Mouse (Mus musculus): ENCODE results near the gene Shkbp1.

Shkbp1 gene

DNA sequence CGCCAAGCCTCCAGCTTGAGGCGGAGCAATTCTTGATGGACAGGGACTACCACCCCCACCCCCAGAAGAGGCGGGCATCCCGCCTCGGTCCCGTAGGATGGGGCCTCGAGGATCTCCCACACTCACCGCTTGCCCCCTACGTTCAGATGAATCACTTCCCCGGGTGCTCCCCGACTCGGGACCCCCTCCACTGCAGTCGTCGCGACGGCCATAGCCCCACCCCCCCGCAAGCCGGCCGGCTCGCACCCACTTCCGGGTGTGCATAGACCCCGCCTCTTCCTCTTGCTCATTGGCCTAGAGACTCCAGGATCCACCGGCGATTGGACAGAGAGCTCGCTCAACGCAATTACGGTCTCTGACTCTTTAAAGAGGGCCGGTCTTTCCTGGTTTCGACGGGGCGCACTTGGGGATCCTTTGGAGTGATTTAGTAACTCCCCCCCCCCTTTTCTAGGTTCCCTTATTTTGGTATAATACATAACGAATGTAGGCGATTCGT lies at the start of gene Shkbp1:
Shkbp1 (minus strand) TSS at position 275 of the 496 bp plus-strand sequence.
- DNase-seq (ENCODE audit: low spot score): no peak

DNA sequence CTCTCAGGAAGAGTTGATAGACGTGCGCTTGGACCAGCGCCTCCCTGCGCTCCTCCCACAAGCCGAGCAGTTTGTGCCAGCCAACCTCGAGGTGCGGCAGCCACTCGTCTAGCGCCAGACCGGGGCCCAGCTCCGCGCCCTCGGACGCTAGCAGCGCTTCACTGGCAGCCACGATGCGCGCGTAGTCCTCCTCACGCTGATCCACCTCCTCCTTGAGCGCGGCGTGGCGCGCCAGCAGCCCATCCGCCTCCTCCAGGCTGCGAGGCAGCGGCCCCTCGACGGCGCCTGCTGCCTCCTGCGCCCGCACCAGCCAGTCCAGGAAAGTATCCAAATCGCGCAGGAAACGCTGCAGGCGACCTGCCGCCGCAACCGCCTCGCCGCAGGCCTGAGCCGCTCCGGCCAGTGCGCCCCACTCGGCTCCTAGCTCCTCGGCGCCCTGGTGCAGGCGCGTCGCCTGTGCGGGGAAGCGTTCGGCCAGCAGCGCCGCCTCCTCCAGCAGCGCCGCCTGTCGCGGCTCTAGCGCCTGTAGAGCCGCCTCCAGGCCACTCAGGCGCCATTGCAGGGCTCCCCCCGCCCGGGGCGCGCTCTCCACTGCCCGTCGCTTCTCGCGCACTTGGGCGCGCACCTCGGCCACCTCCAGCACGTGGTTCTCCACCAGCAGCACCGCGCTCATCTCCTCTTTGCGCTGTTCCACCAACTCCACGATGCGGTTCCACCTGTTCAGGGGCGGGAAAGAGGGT lies 48.6 kb upstream of the Shkbp1 start:
- no peak for DNase-seq (ENCODE audit: low spot score)

DNA sequence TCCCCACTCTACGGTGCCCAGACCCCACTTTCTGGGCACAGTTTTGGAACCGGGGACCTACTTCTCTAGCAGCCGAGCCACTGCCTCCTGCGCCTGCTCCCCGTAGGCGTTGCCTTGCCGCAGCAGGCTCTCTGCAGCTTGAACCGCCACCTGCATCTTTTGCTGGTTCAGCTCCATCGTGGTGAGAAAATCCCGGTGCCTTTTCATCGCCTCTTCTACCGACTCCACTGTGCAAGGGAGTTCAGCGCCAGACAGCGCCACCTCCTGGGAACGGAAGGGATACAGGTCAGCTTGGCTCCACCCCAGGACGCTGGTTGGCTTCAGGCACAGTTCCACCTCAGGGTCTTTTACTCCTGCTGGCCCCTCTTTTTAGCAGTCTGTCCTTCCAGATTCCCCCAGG lies 46.9 kb upstream of the Shkbp1 start:
- DNase-seq (ENCODE audit: low spot score): peak; percentile 13

DNA sequence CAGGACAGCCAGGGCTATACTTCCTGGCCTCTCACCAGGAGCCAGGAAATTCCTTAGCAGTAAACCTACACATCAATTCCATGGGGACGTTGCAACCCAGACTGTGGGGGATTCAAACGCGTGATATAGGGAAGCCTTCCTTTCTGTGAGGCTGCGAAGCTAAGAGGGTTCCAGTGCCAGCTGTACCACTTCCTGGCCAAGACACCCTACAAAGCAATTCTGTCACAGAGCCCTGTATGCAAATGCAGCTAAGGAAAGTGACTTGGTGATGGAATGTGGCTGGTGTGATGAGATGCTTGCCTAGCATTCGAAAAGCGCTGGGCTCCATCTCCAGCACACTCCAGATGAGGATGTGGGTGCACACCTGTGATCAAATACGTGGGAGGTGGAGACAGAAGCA lies 44.7 kb upstream of the Shkbp1 start:
- DNase-seq (ENCODE audit: low spot score): no peak

DNA sequence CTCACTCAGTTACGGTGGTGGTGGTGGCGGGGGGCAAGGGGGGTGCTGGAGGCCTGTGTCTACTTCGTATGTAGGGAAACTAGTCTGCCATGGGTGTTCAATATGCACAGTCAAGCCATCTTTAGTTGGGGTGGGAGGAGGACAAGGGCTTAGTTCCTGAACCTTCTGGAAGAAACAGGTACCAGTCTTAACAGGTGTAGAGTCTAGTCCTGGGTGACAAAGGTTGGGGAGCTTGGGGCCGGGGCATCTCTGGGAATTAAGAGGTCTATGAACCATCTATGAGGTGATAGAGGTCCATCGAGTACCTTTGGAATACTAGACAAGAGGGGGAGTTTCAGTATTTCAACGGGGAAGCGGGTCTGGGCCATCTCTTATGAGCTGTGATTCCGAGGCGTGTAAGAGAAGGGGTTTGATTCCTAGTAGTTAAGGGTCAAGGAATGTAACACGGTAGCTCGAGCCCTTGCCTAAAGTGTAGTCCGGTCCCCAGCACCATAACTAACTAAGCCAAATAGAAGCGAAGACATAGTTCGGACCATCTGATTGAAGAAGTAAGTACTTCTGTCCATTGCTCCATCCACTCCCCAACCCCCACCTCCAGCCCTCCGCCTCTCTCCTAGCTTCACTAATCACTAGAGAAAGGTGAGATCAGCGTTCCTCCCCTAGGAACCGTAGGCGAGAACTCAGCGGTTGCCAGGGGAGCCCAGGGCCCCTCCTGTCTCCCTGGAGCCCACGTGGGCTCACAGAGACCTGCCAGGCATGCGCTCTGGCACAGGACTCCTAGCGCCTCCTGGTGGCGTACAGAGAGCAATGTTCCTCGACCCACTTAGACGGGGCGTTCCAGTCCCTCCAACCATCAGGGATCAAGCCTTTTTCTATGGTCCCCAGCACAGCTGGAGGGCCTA lies 41.5 kb upstream of the Shkbp1 start:
- DNase-seq (ENCODE audit: low spot score): no peak

DNA sequence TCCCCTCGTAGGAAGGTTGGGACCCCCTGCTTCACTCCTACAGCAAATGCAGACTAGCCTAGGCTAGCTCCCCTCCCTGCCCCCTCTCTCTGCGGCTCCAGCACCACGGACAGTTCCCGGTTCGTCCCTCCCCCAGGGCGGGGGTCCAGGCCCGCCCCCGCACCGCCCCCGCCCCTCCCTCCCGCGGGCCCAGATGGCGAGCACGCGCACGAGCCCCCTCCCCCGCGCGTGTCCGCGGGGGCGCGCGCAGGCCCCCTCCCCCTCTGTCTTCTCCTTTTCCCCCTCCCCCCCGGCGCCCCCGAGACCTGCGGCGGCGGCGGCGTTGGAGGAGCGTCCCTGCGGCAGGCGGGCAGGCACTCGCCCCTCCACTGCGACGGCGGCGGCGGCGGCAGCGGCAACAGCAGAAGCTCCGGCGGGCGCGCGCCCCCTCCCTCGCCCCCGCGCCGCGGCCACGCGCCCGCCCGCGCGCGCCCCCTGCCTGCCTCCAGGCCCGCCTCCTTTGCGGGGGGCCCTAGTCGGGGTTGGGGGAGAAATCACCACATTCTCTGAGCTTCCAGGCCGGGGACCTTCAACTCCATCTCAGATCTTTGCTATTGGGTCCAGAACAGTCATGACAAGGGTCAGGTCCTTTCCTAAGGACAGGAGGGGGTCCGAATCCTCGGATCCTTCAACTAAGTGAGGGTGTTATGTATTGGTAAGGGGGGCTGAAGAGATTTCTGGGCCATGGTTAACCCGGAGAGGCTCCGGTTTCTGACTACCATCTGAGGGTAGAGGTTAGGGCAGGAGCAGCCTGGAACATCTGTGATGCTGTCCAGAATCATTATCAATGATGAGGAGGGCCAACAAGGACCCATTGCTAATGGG lies 40.6 kb upstream of the Shkbp1 start:
- peak; percentile 27 for DNase-seq (ENCODE audit: low spot score)

DNA sequence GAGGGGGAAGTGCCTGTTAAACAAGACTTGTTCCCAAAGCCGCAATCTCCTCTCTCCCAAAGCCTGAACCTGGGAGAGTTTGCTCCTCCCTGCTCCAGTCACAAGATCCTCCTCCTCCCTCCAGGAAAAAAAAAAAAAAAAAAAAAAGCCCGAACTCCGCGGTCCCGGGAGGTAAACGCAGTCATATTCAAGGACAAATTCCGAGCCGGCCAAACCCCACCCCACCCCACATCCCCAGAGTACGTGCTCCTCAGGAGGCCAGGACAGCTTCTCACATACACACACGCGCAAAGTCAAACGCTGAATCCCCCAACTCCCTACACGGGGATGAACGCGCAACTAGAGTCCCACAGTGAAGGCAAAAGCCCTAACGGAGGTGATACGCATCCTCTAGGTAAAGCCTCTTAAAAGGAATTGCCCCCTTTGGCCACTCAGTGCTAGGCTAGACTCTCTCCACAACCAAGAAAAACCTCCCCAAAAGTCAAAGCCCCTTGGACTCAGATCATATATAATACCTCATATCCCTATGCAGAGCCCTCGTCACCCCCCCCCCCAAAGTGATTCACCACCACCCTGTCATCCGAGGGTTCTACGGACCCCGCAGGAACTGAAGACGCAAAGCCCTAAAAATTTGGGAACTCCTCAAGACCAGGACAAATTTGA lies 39.8 kb upstream of the Shkbp1 start:
- DNase-seq (ENCODE audit: low spot score): no peak

DNA sequence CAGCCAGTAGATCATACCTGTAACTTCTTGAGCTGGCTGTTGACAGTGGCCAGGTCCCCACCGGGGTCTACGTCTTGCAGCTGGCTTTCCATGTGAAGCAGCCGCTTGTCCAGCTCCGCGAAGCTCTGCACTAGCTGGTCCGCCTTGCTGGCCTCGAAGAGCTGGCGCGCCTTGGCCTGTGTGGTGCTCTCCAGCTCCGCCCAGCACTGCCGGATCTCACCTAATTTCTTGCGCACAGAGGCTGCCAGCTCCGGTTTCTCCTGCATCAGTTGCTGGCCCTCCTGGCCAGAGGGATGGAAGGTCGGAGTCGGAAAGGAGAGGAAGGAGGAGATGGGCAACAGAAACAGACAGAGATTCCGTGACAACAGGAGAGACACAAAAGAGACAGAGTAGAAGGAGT lies 35.6 kb upstream of the Shkbp1 start:
- DNase-seq (ENCODE audit: low spot score): no peak

DNA sequence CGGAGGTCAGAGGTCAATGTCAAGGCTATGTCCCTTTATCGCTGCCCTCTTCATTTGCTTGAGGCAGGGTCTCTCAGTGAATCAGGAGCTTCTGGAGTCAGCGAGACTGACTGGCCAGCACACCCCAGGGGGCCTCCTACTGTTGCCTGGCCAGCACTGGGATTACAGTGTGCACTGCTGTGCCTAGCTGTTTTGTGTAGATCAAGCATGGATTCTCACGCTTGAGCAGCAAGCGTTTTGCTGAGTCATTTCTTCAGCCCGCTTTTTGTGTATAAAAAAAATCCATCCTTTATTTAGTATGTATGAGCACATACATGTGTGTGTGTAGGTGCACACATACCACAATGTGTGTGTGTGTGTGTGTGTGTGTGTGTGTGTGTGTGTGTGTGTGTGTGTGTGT lies 33.4 kb upstream of the Shkbp1 start:
- no peak for DNase-seq (ENCODE audit: low spot score)

DNA sequence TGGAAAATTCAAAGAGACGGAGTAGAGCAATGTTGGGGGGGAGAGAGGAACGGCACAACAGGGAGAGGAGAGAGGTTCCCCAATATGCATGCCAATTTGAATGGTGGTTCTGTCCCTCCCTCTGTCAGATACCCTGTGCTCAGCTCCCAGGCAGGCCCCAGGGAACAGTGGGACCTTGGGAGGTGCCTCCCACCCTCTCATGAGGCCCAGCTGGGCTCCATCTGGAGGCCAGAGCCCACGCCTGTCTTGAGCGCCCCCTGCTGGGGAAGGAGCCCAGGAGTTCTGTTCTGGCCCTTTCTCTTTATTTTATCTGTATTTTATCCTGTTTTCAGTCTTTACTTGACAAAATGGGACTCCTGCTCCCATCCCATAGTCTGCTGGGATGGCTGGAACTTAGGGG lies 28.9 kb upstream of the Shkbp1 start:
- no peak for DNase-seq (ENCODE audit: low spot score)

DNA sequence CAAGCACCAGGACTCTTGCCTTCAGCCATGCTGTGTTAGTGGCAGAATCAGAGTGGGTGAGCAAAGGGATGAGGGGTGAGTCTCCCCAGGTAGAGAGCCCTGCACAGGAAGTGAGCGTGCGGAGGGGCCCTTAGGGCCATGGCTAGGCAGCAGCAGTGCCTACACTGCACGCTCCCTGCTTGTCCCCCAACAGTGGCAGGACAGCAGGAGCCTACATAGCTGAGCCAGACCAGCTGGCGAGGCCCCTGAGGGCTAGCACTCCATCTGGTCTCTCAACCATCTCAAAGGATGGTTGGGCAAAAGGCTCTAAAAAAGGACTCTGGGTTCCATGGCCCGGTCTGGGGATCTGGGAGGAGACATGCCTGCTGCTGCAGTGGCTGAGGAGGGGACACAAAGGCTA lies 28.3 kb upstream of the Shkbp1 start:
- no peak for DNase-seq (ENCODE audit: low spot score)

DNA sequence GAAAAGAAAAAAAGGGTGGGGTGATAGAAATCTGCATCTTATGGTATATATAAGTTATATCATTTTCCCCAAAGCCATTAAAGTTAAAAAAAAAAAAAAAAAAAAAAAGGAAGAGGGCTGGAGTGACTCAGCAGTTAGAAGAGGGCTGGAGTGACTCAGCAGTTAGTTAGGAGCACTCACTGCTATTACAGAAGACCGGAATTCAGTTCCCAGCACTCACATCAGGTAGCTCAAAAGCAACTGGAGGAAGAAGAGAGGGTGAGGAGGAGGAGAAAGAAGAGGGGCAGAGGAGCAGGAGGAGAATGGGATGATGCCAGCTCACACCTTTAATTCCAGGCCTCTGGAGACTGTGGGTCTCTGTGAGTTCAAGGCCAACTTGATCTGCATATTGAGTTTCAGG lies 27.4 kb upstream of the Shkbp1 start:
- no peak for DNase-seq (ENCODE audit: low spot score)

DNA sequence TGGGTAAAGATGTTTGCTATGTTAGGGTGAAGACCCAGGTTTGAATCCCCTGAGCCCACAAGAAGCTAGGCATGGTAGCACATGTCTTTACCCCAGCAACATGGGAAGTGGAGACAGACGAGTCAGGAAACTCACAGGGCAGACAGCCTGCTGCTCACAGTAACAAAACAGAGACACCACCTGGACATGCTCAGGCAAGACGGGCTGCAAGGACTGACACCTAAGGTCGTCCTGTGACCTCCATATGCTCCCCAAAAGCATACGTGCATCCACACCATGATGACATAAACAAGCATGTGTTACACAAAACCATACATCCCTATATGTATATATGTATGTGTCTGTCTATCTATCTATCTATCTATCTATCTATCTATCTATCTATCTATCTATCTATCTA lies 25.7 kb upstream of the Shkbp1 start:
- DNase-seq (ENCODE audit: low spot score): no peak

DNA sequence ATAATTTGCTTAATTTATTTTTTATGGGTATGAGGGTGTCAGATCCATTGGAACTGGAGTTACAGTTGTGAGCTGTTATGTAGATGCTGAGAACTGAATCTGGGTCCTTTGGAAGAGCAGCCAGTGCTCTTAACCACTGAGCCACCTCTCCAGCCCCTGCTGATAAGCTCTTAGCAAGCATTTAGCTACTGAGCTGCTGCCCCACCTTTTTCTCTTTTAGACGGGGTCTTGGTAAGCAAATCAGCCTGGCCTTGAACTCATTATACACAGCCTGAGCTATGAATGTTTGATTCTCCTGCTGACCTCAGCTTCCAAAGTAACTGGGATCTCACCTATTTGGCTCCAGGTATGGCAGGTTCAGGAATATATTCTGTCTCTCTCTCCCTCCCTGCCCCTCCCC lies 25.2 kb upstream of the Shkbp1 start:
- no peak for DNase-seq (ENCODE audit: low spot score)

DNA sequence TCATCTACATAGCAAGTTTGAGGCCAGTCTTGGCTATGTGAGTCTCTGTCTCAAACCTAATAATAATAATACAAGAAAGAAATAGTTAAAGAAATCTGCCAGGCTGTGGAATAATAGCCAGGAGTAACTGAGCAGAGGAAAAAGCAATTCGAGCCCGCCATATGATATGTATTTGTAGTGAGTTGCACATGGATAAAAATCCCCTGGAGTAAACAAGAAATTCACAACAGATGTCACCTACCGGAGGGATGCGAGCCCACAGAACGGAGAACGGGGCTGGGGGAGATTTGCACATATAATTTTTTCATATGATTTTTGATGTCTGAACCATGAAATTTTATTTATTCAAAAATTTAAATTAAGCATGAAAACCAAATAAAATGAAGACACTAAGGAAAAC lies 24.0 kb upstream of the Shkbp1 start:
- DNase-seq (ENCODE audit: low spot score): no peak

DNA sequence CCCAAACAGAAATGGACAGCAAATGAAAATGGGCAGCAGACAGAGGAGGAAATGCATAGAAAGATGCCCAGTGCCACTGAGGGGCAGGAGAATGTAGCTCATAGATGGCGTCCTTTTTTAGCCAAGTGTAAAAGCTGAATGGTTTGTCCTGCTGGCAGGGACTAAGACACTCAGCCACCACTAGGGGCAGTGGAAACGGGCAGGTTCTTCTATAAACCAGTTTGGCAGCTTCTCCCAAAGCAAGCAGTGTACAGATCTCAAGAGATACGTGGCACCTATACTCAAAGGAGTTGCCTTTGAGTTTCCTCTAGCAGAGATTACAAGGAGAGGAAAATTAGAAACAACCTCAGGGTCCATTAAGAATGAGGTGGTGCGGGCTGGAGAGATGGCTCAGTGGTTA lies 22.6 kb upstream of the Shkbp1 start:
- DNase-seq (ENCODE audit: low spot score): no peak

DNA sequence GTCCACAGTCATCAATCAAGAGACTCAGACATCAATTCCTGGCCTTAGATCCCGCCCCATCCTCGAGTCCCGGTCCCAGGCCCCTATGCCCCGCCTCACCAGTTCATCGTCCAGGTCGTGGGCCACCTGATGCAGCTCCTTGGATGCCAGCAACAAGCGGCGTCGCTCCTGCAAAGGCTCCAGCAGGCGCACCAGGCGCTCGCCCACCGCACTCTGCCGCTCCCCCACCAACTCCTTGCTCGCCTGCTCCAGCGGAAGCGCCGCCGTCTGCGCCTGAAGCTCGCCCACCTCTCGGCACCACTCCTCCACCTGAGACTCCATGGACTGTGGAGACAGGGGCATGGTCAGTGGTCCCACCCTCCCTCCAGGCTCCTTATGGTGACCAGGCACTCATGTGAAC lies 19.5 kb upstream of the Shkbp1 start:
- no peak for DNase-seq (ENCODE audit: low spot score)

DNA sequence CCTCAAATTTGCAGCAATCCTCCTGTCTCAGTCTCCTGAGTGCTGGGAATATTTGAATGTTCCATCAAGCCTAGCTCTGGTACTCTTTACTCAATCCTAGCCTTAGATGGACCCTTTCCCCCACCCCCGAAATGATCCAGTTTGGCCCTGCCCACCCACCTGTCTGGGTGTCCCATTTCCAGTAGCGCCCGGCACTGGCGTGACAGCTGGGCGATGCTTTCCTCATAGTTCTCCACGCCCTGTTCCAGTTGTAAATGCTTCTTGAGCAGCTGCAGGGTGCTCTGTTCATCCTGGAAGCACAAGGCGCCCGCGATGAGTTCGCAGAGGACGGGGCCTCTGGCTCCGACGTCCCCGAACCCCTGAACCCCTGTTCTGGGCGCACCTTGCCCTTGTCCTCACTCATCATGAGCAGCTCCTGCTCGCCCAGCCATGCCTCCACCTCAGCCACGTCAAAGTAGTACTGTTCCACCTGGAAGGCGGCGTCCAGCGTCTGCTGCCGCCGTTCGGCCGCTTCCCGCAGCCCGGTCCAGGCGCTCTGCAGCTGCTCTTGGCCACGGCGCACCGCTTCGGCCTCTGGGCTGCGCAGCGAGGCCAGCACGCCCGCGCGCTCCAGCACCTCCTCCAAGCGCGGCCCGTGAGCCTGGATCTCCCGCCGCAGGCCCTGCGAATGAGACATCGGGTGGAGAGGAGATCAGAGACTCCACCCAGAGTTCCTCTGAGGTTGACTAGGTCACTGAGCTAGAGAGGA lies 16.1 kb upstream of the Shkbp1 start:
- DNase-seq (ENCODE audit: low spot score): no peak

DNA sequence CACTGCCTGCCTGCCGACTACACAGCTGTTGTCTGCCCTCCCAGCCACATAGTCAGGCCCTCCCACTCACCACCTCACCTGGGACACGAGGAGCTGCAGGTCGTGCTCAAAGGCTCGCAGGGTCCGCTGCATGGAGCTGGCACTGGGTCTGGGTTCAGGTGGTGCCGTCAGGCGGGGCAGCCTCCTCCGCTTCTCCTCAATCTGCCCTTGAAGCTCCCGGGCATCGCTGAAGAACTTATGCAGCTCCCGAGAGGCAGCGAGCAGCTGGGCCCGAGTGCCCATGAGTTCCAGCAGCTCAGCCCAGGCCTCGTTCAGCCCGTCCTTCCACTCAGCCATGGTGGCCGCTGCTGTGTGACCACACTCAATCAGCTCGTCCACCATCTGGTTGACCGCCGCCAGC lies 13.3 kb upstream of the Shkbp1 start:
- DNase-seq (ENCODE audit: low spot score): no peak

DNA sequence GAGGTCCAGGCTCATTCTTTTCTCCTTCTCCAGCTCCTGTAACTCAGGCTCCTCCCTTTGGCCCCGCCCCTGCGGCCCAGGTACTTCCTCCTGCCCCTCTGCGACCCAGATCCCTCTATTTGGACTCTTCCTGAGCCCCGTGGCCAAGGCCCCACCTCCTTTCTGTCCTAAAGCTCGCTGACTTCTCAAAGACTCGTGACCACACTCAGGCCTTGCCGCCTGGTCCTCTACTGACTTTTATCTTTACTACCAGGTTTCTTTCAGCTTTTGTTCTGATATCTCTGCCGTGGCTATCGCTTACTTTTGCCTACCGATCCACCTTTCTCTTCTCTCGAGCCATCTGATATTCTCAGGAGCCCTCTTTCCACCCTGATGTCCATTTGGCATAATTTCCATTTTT lies 12.2 kb upstream of the Shkbp1 start:
- DNase-seq (ENCODE audit: low spot score): no peak
